Mouse (Mus musculus): Measurements from ENCODE around the gene Plppr4.

The Plppr4 gene

GRCm38 (mm10) chr3:117294308-117294925 is 66.3 kb downstream of the Plppr4 start:
- DNase-seq (ENCODE audit: low spot score): no peak

All from testis, postnatal 14 days (tissue).